Mouse (Mus musculus) liver, postnatal 0 days (tissue): ENCODE measurements around the gene Clpb. TPM values are rescaled to one million over a fixed set of nuclear protein-coding genes. Genes with fewer than 3 reads are reported as not detected.

Experiments
- ATAC-seq: fragments of 200-750 bp; cut with Nextera tagmentation; 2 replicates; pipeline ENCODE4 v1.8.0; 2017; ENCODE audit warnings: mild to moderate bottlenecking, moderate library complexity
- DNase-seq: peaks from one replicate; pipeline ENCODE4 v3.0.0-alpha.2; 2016
- H3K27ac ChIP-seq: fragments of 300-500 bp; sonication (generic); 2 replicates; pipeline ENCODE4 v1.5.1; 2014; ENCODE audit warnings: antibody characterized with exemption, moderate library complexity, mild to moderate bottlenecking, low read depth
- H3K27me3 ChIP-seq: fragments of 300-500 bp; sonication (generic); 2 replicates; pipeline ENCODE4 v1.6.1; 2014; ENCODE audit warnings: low read length, control low read depth, mixed read lengths; ENCODE audit not compliant: insufficient read depth
- H3K36me3 ChIP-seq: fragments of 300-500 bp; sonication (generic); replicated peaks from 2 replicates; pipeline ENCODE4 v1.6.1; 2014; ENCODE audit warnings: mild to moderate bottlenecking, control low read depth, low read length, moderate library complexity, mixed read lengths; ENCODE audit not compliant: insufficient read depth
- H3K4me1 ChIP-seq: fragments of 300-500 bp; sonication (generic); 2 replicates; pipeline ENCODE4 v1.6.1; 2014; ENCODE audit warnings: antibody characterized with exemption, mild to moderate bottlenecking, control low read depth; ENCODE audit not compliant: insufficient read depth
- H3K4me2 ChIP-seq: fragments of 300-500 bp; sonication (generic); 2 replicates; pipeline ENCODE4 v1.6.1; 2014; ENCODE audit warnings: low read depth, mild to moderate bottlenecking, low read length, moderate library complexity, mixed read lengths
- H3K4me3 ChIP-seq: fragments of 300-500 bp; sonication (generic); 2 replicates; pipeline ENCODE4 v1.5.1; 2014; ENCODE audit warnings: low read depth, low read length
- H3K9ac ChIP-seq: fragments of 300-500 bp; sonication (generic); replicated peaks from 2 replicates; pipeline ENCODE4 v1.6.1; 2014; ENCODE audit warnings: mild to moderate bottlenecking, moderate library complexity
- H3K9me3 ChIP-seq: fragments of 300-500 bp; sonication (generic); 2 replicates; pipeline ENCODE4 v1.6.1; 2016; ENCODE audit warnings: mild to moderate bottlenecking, control low read depth, low read length, mixed read lengths
- CTCF ChIP-seq: sonication (generic); IDR thresholded peaks from 2 replicates; pipeline ENCODE4 v1.5.1; 2016; ENCODE audit warnings: antibody characterized with exemption, low read depth
- EP300 ChIP-seq: IDR thresholded peaks from 2 replicates; pipeline ENCODE4 v1.6.1; 2016; ENCODE audit warnings: antibody characterized with exemption, low read depth, mild to moderate bottlenecking
- WGBS: fragments of 180-500 bp; shearing (Covaris S2); extraction: QIAGEN DNeasy Blood & Tissue Kit; methylation state at CpG from one replicate; pipeline ENCODE4 v1.1.7; 2014; ENCODE audit not compliant: insufficient replicate concordance; 5-methylcytosine and 5-hydroxymethylcytosine counted together
- polyA plus RNA-seq: library from polyadenylated mRNA; unstranded; fragments of >200 nt; fragmentation: Nextera tagmentation; extraction: Ambion mirVana; gene quantifications from 2 replicates; pipeline ENCODE4 v1.2.1, GENCODE M21; 2015

Gene Clpb
- polyA plus RNA-seq, 1 experiment from 2014 or later, result 16.3 TPM

- TF ChIP-seq EP300 (no peak), CTCF (no peak)
- Histone ChIP-seq H3K4me3 (no peak overlapping the region), H3K36me3 (no peaks in the 10 kb centered on the region), H3K9me3 (no peaks in the 10 kb centered on the region), H3K9ac (no peak overlapping the region), H3K4me2 (no peak overlapping the region), H3K27ac (no peak overlapping the region), H3K4me1 (no peaks in the 10 kb centered on the region), H3K27me3 (no peaks in the 10 kb centered on the region)
- WGBS, result 83% methylated on average over 12 of the region's 12 CpGs
- ATAC-seq (no peak), DNase-seq (no peak)
Measured at GRCm38 (mm10) chr7:101746559-101747334, 83.3 kb downstream of the Clpb start.

GRCm38 (mm10) chr7:101750268-101750667 lies 86.8 kb downstream of the Clpb start:
- Histone ChIP-seq H3K9ac (no peak overlapping the region), H3K36me3 (no peaks in the 10 kb centered on the region), H3K4me3 (no peak overlapping the region), H3K4me2 (no peak overlapping the region), H3K27me3 (no peaks in the 10 kb centered on the region), H3K9me3 (no peaks in the 10 kb centered on the region), H3K4me1 (no peaks in the 10 kb centered on the region), H3K27ac (no peak overlapping the region)
- TF ChIP-seq EP300 (no peak), CTCF (no peak)
- ATAC-seq (no peak), DNase-seq (no peak)
- 81% methylated on average over 2 of the region's 2 CpGs for WGBS

- Histone ChIP-seq H3K27me3 (no peaks in the 10 kb centered on the region), H3K27ac (no peak overlapping the region), H3K4me1 (no peaks in the 10 kb centered on the region), H3K4me2 (no peak overlapping the region), H3K9me3 (no peaks in the 10 kb centered on the region), H3K4me3 (no peak overlapping the region), H3K9ac (no peak overlapping the region), H3K36me3 (no peaks in the 10 kb centered on the region)
- 79% methylated on average over 3 of the region's 3 CpGs for WGBS
- TF ChIP-seq EP300 (no peak), CTCF (no peak)
- DNase-seq (no peak), ATAC-seq (no peak)
Measured at GRCm38 (mm10) chr7:101752346-101752745, 88.9 kb downstream of the Clpb start.

GRCm38 (mm10) chr7:101753492-101753891 lies 90.1 kb downstream of the Clpb start:
- Histone ChIP-seq H3K9ac (no peak overlapping the region), H3K4me3 (no peak overlapping the region), H3K9me3 (no peaks in the 10 kb centered on the region), H3K36me3 (no peaks in the 10 kb centered on the region), H3K4me1 (no peaks in the 10 kb centered on the region), H3K27me3 (no peaks in the 10 kb centered on the region), H3K4me2 (no peak overlapping the region), H3K27ac (no peak overlapping the region)
- no peak for DNase-seq
- no peak for ATAC-seq
- 82% methylated on average over 5 of the region's 5 CpGs for WGBS
- TF ChIP-seq EP300 (no peak), CTCF (no peak)

GRCm38 (mm10) chr7:101754416-101754815 lies 91.0 kb downstream of the Clpb start:
- no peak overlapping the region for H3K9ac ChIP-seq
- H3K36me3 ChIP-seq, result no peaks in the 10 kb centered on the region
- no peak overlapping the region for H3K27ac ChIP-seq
- DNase-seq, result no peak
- no peaks in the 10 kb centered on the region for H3K9me3 ChIP-seq
- TF ChIP-seq EP300 (no peak), CTCF (no peak)
- WGBS, result 79% methylated on average over 2 of the region's 2 CpGs
- H3K27me3 ChIP-seq, result no peaks in the 10 kb centered on the region
- no peak overlapping the region for H3K4me3 ChIP-seq
- ATAC-seq, result no peak
- H3K4me2 ChIP-seq, result no peak overlapping the region
- H3K4me1 ChIP-seq, result no peaks in the 10 kb centered on the region

- Histone ChIP-seq H3K9ac (no peak overlapping the region), H3K9me3 (no peaks in the 10 kb centered on the region), H3K36me3 (no peaks in the 10 kb centered on the region), H3K4me1 (no peaks in the 10 kb centered on the region), H3K27ac (no peak overlapping the region), H3K4me2 (no peak overlapping the region), H3K27me3 (no peaks in the 10 kb centered on the region), H3K4me3 (no peak overlapping the region)
- WGBS, result 90% methylated on average over 6 of the region's 6 CpGs
- DNase-seq, result no peak
- ATAC-seq, result no peak
- no peak for TF ChIP-seq CTCF
- TF ChIP-seq EP300, result no peak
Measured at GRCm38 (mm10) chr7:101755301-101755700, 91.9 kb downstream of the Clpb start.
